Mouse (Mus musculus) heart, postnatal 0 days (tissue): ENCODE measurements around the gene Dnpep. TPM values are rescaled to one million over a fixed set of nuclear protein-coding genes. Genes with fewer than 3 reads are reported as not detected.

ENCODE experiments used
- ATAC-seq: fragments of 200-750 bp; cut with Nextera tagmentation; 2 replicates; pipeline ENCODE4 v1.8.0; 2017; ENCODE audit warnings: low read depth, moderate number of reproducible peaks, moderate library complexity; ENCODE audit not compliant: insufficient read depth
- DNase-seq: peaks from one replicate; pipeline ENCODE4 v3.0.0-alpha.2; 2016; ENCODE audit warnings: low spot score
- H3K27ac ChIP-seq: fragments of 300-500 bp; sonication (generic); 2 replicates; pipeline ENCODE4 v1.5.1; 2014; ENCODE audit warnings: low read depth, mild to moderate bottlenecking
- H3K27me3 ChIP-seq: fragments of 300-500 bp; sonication (generic); 2 replicates; pipeline ENCODE4 v1.6.1; 2014; ENCODE audit warnings: low read length, mixed read lengths; ENCODE audit not compliant: control insufficient read depth, insufficient read depth
- H3K36me3 ChIP-seq: fragments of 300-500 bp; sonication (generic); replicated peaks from 2 replicates; pipeline ENCODE4 v1.6.1; 2014; ENCODE audit warnings: low read length, mixed read lengths; ENCODE audit not compliant: control insufficient read depth, insufficient read depth
- H3K4me1 ChIP-seq: fragments of 300-500 bp; sonication (generic); 2 replicates; pipeline ENCODE4 v1.6.1; 2014; ENCODE audit warnings: antibody characterized with exemption; ENCODE audit not compliant: control insufficient read depth, insufficient read depth
- H3K4me2 ChIP-seq: fragments of 300-500 bp; sonication (generic); 2 replicates; pipeline ENCODE4 v1.6.1; 2014; ENCODE audit warnings: low read depth, mild to moderate bottlenecking, low read length, moderate library complexity
- H3K4me3 ChIP-seq: fragments of 300-500 bp; sonication (generic); 2 replicates; pipeline ENCODE4 v1.5.1; 2014; ENCODE audit warnings: low read depth, low read length
- H3K9ac ChIP-seq: fragments of 300-500 bp; sonication (generic); replicated peaks from 2 replicates; pipeline ENCODE4 v1.6.1; 2014; ENCODE audit warnings: low read depth, low read length, mixed read lengths
- H3K9me3 ChIP-seq: fragments of 300-500 bp; sonication (generic); replicated peaks from 2 replicates; pipeline ENCODE4 v1.6.1; 2016; ENCODE audit warnings: low read length; ENCODE audit not compliant: control insufficient read depth
- CTCF ChIP-seq: IDR thresholded peaks from 2 replicates; pipeline ENCODE4 v1.5.1; 2016; ENCODE audit warnings: antibody characterized with exemption, control low read depth, low read depth
- EP300 ChIP-seq: IDR thresholded peaks from 2 replicates; pipeline ENCODE4 v1.6.1; 2016; ENCODE audit warnings: antibody characterized with exemption, low read depth
- WGBS: fragments of 180-500 bp; shearing (Covaris S2); extraction: QIAGEN DNeasy Blood & Tissue Kit; methylation state at CpG from one replicate; pipeline ENCODE4 v1.1.7; 2014; 5-methylcytosine and 5-hydroxymethylcytosine counted together
- polyA plus RNA-seq: library from polyadenylated mRNA; unstranded; fragments of >200 nt; fragmentation: Nextera tagmentation; extraction: Ambion mirVana; gene quantifications from 2 replicates; pipeline ENCODE4 v1.2.1, GENCODE M21; 2015
- total RNA-seq: library from RNA; depleted of rRNA; stranded (reverse); fragments of >200 nt; gene quantifications from 2 replicates; pipeline ENCODE4 v1.2.3, GENCODE M21; 2014; ENCODE audit warnings: low replicate concordance

Dnpep gene
- total and polyA plus RNA-seq, 2 experiments from 2014 or later, result 147 to 202 TPM

GRCm38 (mm10) chr1:75290582-75290981 is 27.2 kb downstream of the Dnpep start:
- H3K4me1 ChIP-seq, result no peaks in the 10 kb centered on the region
- no peak for ATAC-seq
- H3K9me3 ChIP-seq, result no peaks in the 10 kb centered on the region
- no peak for DNase-seq
- H3K9ac ChIP-seq, result no peak overlapping the region
- no peaks in the 10 kb centered on the region for H3K27me3 ChIP-seq
- H3K27ac ChIP-seq, result no peak overlapping the region
- peak; percentile 35 for TF ChIP-seq CTCF
- TF ChIP-seq EP300, result no peak
- H3K4me3 ChIP-seq, result no peak overlapping the region
- no peaks in the 10 kb centered on the region for H3K36me3 ChIP-seq
- no peak overlapping the region for H3K4me2 ChIP-seq

DNA sequence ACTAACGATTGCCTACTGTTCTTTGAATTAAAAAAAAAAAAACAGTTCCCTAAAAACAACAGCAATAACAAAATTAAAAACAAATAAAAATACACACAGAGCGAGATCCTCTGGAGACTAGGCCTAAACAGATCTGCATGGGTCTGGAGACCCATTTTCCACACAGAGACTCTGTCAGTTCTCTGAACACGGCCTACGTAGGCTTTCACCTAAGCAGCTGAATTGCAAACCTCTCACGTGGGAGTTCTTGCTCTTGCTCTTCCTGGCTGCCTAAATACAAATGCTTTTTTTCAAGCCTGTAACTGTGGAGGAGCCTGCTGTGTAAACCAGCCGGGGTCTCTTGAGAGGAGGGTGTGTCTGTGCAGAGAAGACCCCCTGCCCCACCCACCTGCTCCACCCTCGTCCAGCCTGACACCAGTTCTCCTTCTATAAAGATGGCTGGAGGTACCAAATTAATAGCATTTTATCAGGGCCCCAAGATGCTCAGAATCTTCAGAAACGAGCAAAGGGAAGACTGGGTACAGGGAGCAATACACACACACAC is 27.8 kb downstream of the Dnpep start:
- H3K27me3 ChIP-seq, result no peaks in the 10 kb centered on the region
- WGBS, result 56% methylated on average over 8 of the region's 8 CpGs
- no peaks in the 10 kb centered on the region for H3K9me3 ChIP-seq

GRCm38 (mm10) chr1:75289376-75289775 is 28.4 kb downstream of the Dnpep start:
- Histone ChIP-seq H3K27ac (no peak overlapping the region), H3K4me2 (no peak overlapping the region), H3K4me3 (no peak overlapping the region), H3K36me3 (no peaks in the 10 kb centered on the region), H3K9me3 (no peaks in the 10 kb centered on the region), H3K9ac (no peak overlapping the region), H3K27me3 (no peaks in the 10 kb centered on the region), H3K4me1 (no peaks in the 10 kb centered on the region)
- no peak for DNase-seq
- TF ChIP-seq EP300, result no peak
- no peak for TF ChIP-seq CTCF
- 20% methylated on average over 7 of the region's 7 CpGs for WGBS
- ATAC-seq, result 0 out of 2 replicates have a peak, but pooled peaks have one; percentile 21

More for the DNA sequence above, 27.8 kb downstream of the Dnpep start:
- Histone ChIP-seq H3K4me2 (no peak overlapping the region), H3K36me3 (no peaks in the 10 kb centered on the region), H3K4me3 (no peak overlapping the region), H3K4me1 (no peaks in the 10 kb centered on the region), H3K9ac (no peak overlapping the region), H3K27ac (no peak overlapping the region)
- TF ChIP-seq CTCF, result no peak
- TF ChIP-seq EP300, result no peak
- DNase-seq (no peak), ATAC-seq (no peak)

DNA sequence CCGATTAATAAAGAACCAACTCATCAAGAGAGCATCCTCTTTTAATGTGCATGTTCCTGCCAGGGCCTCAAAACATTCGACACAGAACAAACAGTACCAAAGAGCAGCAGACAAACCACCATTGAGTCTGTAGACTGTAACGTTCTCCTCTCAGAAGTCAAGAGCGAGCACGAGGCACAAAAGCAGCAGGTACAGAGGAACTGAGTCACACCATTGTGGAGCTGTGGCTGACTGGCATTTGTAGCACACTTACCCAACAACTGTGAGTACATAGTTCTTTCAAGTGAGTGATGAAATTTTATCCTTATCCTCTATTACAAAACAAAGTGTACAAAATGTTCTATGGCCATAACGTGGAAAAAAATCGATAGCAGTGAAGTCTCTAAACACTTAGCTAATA is 32.9 kb downstream of the Dnpep start:
- WGBS, result 70% methylated on average over 7 of the region's 7 CpGs
- no peak overlapping the region for H3K4me3 ChIP-seq
- no peak overlapping the region for H3K4me2 ChIP-seq
- H3K9ac ChIP-seq, result no peak overlapping the region
- H3K27me3 ChIP-seq, result no peaks in the 10 kb centered on the region
- no peaks in the 10 kb centered on the region for H3K36me3 ChIP-seq
- ATAC-seq (no peak), DNase-seq (no peak)
- H3K4me1 ChIP-seq, result no peaks in the 10 kb centered on the region
- no peaks in the 10 kb centered on the region for H3K9me3 ChIP-seq
- no peak overlapping the region for H3K27ac ChIP-seq
- TF ChIP-seq CTCF (no peak), EP300 (no peak)

- no peak for DNase-seq
- no peak overlapping the region for H3K4me2 ChIP-seq
- H3K9ac ChIP-seq, result no peak overlapping the region
- no peaks in the 10 kb centered on the region for H3K36me3 ChIP-seq
- H3K4me3 ChIP-seq, result no peak overlapping the region
- no peak for ATAC-seq
- H3K4me1 ChIP-seq, result no peaks in the 10 kb centered on the region
- TF ChIP-seq CTCF, result no peak
- no peak for TF ChIP-seq EP300
- WGBS, result 69% methylated on average over 5 of the region's 5 CpGs
- no peak overlapping the region for H3K27ac ChIP-seq
- H3K9me3 ChIP-seq, result no peaks in the 10 kb centered on the region
- peaks cover 6% of the 10 kb centered on the region for H3K27me3 ChIP-seq
These were observed 34.8 kb downstream of the Dnpep start for GRCm38 (mm10) chr1:75283017-75283416.

DNA sequence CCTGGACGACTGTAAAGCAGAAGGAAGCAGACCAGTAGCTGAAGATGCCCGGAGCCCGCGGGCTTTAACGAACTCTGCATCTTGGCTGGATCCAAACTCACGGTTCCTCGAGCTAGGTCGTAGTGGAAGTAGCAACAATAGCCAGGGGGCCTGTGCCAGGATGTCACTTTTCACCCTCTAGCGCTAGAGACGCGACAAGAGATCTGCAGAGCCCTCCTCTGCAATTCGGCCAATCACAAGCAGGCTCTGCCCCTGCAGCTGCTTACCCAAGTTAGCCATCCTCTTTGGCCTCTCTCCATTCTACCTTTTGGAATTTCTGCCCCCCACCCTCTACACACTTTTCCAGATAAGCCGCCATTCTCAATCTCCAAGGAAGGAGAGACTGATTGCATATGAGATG is 39.6 kb downstream of the Dnpep start, which contains the start of gene Resp18:
Resp18 (minus strand) TSS at position 188 of the 400 bp plus-strand sequence.
- no peak within 1 kb of the TSS for H3K4me3 ChIP-seq
- no peaks in the 10 kb centered on the region for H3K36me3 ChIP-seq
- H3K4me2 ChIP-seq, result no peak within 1 kb of the TSS
- DNase-seq (no peak), ATAC-seq (no peak)
- H3K9ac ChIP-seq, result no peak within 1 kb of the TSS
- H3K27ac ChIP-seq, result no peak within 1 kb of the TSS
- H3K27me3 ChIP-seq, result peaks cover 20% of the 10 kb centered on the region
- H3K4me1 ChIP-seq, result no peaks in the 10 kb centered on the region
- TF ChIP-seq EP300 (no peak), CTCF (no peak)
- no peaks in the 10 kb centered on the region for H3K9me3 ChIP-seq
- 9% methylated on average over 13 of the region's 13 CpGs for WGBS
